Mouse (Mus musculus) heart, embryonic 16.5 days (tissue): ENCODE results near the gene Ccdc24. TPM values are rescaled to one million over a fixed set of nuclear protein-coding genes. Genes with fewer than 3 reads are reported as not detected.

ENCODE experiments used
- ATAC-seq: fragments of 200-750 bp; cut with Nextera tagmentation; replicated peaks from 2 replicates; pipeline ENCODE4 v1.8.0; 2017; ENCODE audit warnings: moderate number of reproducible peaks; ENCODE audit not compliant: insufficient read depth, low FRiP score; ENCODE audit errors: extremely low read depth
- H3K27ac ChIP-seq: fragments of 300-500 bp; sonication (generic); 2 replicates; pipeline ENCODE4 v1.5.1; 2014; ENCODE audit warnings: mild to moderate bottlenecking, low read length, control low read depth, moderate library complexity
- H3K27me3 ChIP-seq: fragments of 300-500 bp; sonication (generic); 2 replicates; pipeline ENCODE4 v1.6.1; 2014; ENCODE audit warnings: low read length, mixed read lengths; ENCODE audit not compliant: control insufficient read depth, insufficient read depth
- H3K36me3 ChIP-seq: fragments of 300-500 bp; sonication (generic); 2 replicates; pipeline ENCODE4 v1.6.1; 2014; ENCODE audit not compliant: control insufficient read depth, insufficient read depth
- H3K4me1 ChIP-seq: fragments of 300-500 bp; sonication (generic); 2 replicates; pipeline ENCODE4 v1.6.1; 2014; ENCODE audit warnings: low read length, mixed read lengths; ENCODE audit not compliant: control insufficient read depth, insufficient read depth
- H3K4me2 ChIP-seq: fragments of 300-500 bp; sonication (generic); 2 replicates; pipeline ENCODE4 v1.6.1; 2014; ENCODE audit warnings: low read depth, mild to moderate bottlenecking, control low read depth, low read length
- H3K4me3 ChIP-seq: fragments of 300-500 bp; sonication (generic); 2 replicates; pipeline ENCODE4 v1.5.1; 2014; ENCODE audit warnings: mild to moderate bottlenecking, control low read depth, low read length
- H3K9ac ChIP-seq: fragments of 300-500 bp; sonication (generic); 2 replicates; pipeline ENCODE4 v1.6.1; 2014; ENCODE audit warnings: low read length, control low read depth
- H3K9me3 ChIP-seq: fragments of 300-500 bp; sonication (generic); replicated peaks from 2 replicates; pipeline ENCODE4 v1.6.1; 2016; ENCODE audit warnings: low read length; ENCODE audit not compliant: control insufficient read depth
- WGBS: fragments of 180-500 bp; shearing (Covaris S2); extraction: QIAGEN DNeasy Blood & Tissue Kit; methylation state at CpG from one replicate; pipeline ENCODE4 v1.1.7; 2014; 5-methylcytosine and 5-hydroxymethylcytosine counted together
- polyA plus RNA-seq: library from polyadenylated mRNA; unstranded; fragments of >200 nt; fragmentation: Nextera tagmentation; extraction: Ambion mirVana; gene quantifications from 2 replicates; pipeline ENCODE4 v1.2.1, GENCODE M21; 2015

Gene Ccdc24
- polyA plus RNA-seq, 1 experiment from 2014 or later: 0.51 TPM

GRCm38 (mm10) chr4:117846261-117846660, 26.1 kb downstream of the Ccdc24 start:
- Histone ChIP-seq H3K27ac (no peak overlapping the region), H3K36me3 (no peaks in the 10 kb centered on the region), H3K27me3 (no peaks in the 10 kb centered on the region), H3K9ac (no peak overlapping the region), H3K9me3 (no peaks in the 10 kb centered on the region), H3K4me2 (no peak overlapping the region), H3K4me3 (no peak overlapping the region), H3K4me1 (0 out of 2 replicates have a peak, but pooled peaks cover 2% of the 10 kb centered on the region)
- WGBS: 94% methylated on average over 4 of the region's 4 CpGs
- ATAC-seq: no peak

DNA sequence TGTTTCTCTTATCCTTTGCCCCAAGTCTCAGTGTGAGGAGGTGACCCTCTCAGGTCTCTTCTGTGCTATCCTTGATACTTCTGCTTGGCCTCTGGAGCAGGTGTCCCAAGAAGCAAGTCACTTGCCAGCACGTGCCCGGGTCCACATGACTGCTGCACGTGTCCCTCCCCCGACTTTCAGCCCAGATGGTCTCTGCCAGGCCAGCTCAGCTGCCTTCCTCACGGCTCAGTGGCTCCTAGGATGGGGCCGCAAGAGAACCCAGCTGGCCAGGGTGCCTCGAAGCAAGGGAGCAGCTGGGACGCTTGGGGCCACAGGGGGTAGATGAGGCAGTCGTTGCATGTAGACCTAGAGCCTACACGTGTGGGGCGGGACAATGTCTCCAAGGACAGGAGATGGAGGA, 27.0 kb downstream of the Ccdc24 start:
- 0 out of 2 replicates have a peak, but pooled peaks cover 2% of the 10 kb centered on the region for H3K4me1 ChIP-seq
- no peaks in the 10 kb centered on the region for H3K9me3 ChIP-seq
- no peak for ATAC-seq
- no peaks in the 10 kb centered on the region for H3K27me3 ChIP-seq
- no peak overlapping the region for H3K27ac ChIP-seq
- no peaks in the 10 kb centered on the region for H3K36me3 ChIP-seq
- 82% methylated on average over 11 of the region's 11 CpGs for WGBS
- H3K4me2 ChIP-seq: no peak overlapping the region
- no peak overlapping the region for H3K9ac ChIP-seq
- no peak overlapping the region for H3K4me3 ChIP-seq

GRCm38 (mm10) chr4:117844467-117844866, 27.9 kb downstream of the Ccdc24 start:
- Histone ChIP-seq H3K4me1 (no peaks in the 10 kb centered on the region), H3K27ac (no peak overlapping the region), H3K4me3 (no peak overlapping the region), H3K27me3 (no peaks in the 10 kb centered on the region), H3K9ac (no peak overlapping the region), H3K9me3 (no peaks in the 10 kb centered on the region), H3K4me2 (no peak overlapping the region), H3K36me3 (no peaks in the 10 kb centered on the region)
- ATAC-seq: no peak
- 71% methylated on average over 5 of the region's 5 CpGs for WGBS

DNA sequence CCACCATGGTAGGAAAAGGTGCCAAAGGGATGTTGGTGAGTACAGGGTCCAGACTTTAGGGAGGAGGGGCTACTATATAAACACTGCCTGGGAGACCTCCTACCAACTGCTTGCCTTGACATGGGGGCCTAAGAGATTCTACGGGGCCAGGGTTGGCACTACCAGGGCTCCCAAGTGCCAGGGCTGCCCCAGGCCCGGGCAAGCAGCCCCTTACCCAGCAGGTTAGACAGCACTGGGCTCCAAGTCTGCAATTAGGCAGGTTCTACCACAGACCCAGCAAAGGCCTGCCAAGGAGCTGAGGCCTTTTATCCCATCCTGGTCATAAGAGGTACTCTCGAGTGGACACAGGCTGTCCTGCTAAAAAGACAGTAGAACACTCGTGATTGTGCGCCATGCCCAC, 29.3 kb downstream of the Ccdc24 start:
- H3K4me1 ChIP-seq: no peaks in the 10 kb centered on the region
- no peak overlapping the region for H3K27ac ChIP-seq
- no peak overlapping the region for H3K4me3 ChIP-seq
- no peaks in the 10 kb centered on the region for H3K9me3 ChIP-seq
- no peaks in the 10 kb centered on the region for H3K27me3 ChIP-seq
- no peak overlapping the region for H3K4me2 ChIP-seq
- no peak for ATAC-seq
- H3K9ac ChIP-seq: no peak overlapping the region
- no peaks in the 10 kb centered on the region for H3K36me3 ChIP-seq
- 82% methylated on average over 5 of the region's 5 CpGs for WGBS

GRCm38 (mm10) chr4:117841566-117841965, 30.8 kb downstream of the Ccdc24 start:
- no peak for ATAC-seq

GRCm38 (mm10) chr4:117840821-117841220, 31.5 kb downstream of the Ccdc24 start:
- Histone ChIP-seq H3K4me1 (0 out of 2 replicates have a peak, but pooled peaks cover 2% of the 10 kb centered on the region), H3K4me2 (no peak overlapping the region)

More at GRCm38 (mm10) chr4:117841566-117841965, 30.8 kb downstream of the Ccdc24 start:
- Histone ChIP-seq H3K4me1 (0 out of 2 replicates have a peak, but pooled peaks cover 2% of the 10 kb centered on the region), H3K9ac (no peak overlapping the region), H3K36me3 (no peaks in the 10 kb centered on the region), H3K27me3 (no peaks in the 10 kb centered on the region), H3K9me3 (no peaks in the 10 kb centered on the region), H3K4me2 (no peak overlapping the region), H3K4me3 (no peak overlapping the region), H3K27ac (no peak overlapping the region)
- 71% methylated on average over 3 of the region's 3 CpGs for WGBS

DNA sequence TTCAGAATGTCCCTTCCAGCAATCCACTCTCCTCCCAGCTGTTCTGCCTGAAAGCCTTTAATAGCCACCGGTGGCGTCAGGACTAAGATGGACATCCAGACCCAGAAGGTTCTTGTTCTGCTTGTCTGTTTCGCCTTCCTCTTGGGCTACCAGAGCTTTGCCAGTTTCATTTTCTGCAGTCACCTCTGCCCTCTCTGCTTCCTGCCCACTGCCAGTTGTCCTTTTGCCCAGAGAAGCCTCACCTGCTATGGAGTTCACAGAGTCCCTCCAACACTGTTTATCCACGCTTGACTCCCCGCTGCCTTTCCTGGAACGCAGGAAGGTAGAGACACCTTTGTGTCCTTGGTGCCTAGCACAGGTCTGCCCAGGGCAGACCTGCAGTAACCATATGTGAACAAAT, 33.0 kb downstream of the Ccdc24 start:
- Histone ChIP-seq H3K9me3 (no peaks in the 10 kb centered on the region), H3K36me3 (no peaks in the 10 kb centered on the region), H3K9ac (no peak overlapping the region), H3K27ac (no peak overlapping the region), H3K4me1 (peaks cover 8% of the 10 kb centered on the region), H3K4me2 (no peak overlapping the region), H3K27me3 (no peaks in the 10 kb centered on the region), H3K4me3 (no peak overlapping the region)
- 75% methylated on average over 6 of the region's 6 CpGs for WGBS
- ATAC-seq: no peak

More at GRCm38 (mm10) chr4:117840821-117841220, 31.5 kb downstream of the Ccdc24 start:
- ATAC-seq: no peak
- Histone ChIP-seq H3K4me3 (no peak overlapping the region), H3K27me3 (no peaks in the 10 kb centered on the region), H3K9me3 (no peaks in the 10 kb centered on the region), H3K27ac (no peak overlapping the region), H3K36me3 (no peaks in the 10 kb centered on the region), H3K9ac (no peak overlapping the region)
- 78% methylated on average over 5 of the region's 5 CpGs for WGBS

DNA sequence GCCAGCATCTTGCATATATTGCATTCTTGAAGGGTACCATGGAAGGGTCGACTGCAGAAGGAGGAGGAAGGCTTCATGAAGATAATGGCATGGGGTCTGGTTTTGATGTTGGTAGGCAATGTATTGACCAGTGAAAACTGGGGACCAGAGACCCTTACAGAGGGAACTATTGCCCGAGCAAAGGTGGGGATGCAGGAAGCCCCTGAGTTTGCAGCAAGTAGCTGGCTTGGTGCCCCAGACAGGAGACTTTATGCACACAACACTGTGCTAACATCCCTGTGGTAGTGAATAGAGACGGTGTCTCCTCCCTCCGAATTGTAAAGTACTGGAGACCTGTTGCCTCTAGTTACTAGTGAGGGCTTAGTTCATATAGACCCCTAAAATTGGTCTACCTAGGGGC, 35.1 kb downstream of the Ccdc24 start:
- Histone ChIP-seq H3K4me2 (no peak overlapping the region), H3K4me3 (no peak overlapping the region), H3K9ac (no peak overlapping the region), H3K4me1 (peaks cover 9% of the 10 kb centered on the region), H3K27me3 (no peaks in the 10 kb centered on the region), H3K36me3 (no peaks in the 10 kb centered on the region), H3K27ac (no peak overlapping the region), H3K9me3 (no peaks in the 10 kb centered on the region)
- no peak for ATAC-seq
- 66% methylated on average over 4 of the region's 4 CpGs for WGBS

GRCm38 (mm10) chr4:117836204-117836767, 36.1 kb downstream of the Ccdc24 start:
- Histone ChIP-seq H3K4me2 (peak overlapping the region; percentile 74), H3K36me3 (no peaks in the 10 kb centered on the region), H3K27me3 (no peaks in the 10 kb centered on the region), H3K27ac (peak overlapping the region; percentile 64), H3K4me1 (peaks cover 18% of the 10 kb centered on the region), H3K9ac (peak overlapping the region; percentile 80), H3K4me3 (peak overlapping the region; percentile 76), H3K9me3 (no peaks in the 10 kb centered on the region)
- WGBS: under 1% methylated on average over 47 of the region's 48 CpGs
- ATAC-seq: peak; percentile 88
